Mouse (Mus musculus) urinary bladder, postnatal 36 days (tissue): Measurements from ENCODE around the gene Olfr948.

Experiments
- DNase-seq, 2 experiments: peaks; one replicate each; pipeline ENCODE4 v3.0.0; 2022; ENCODE audit warnings: low spot score in 2 of 2, mixed read lengths in 1 of 2

Olfr948 gene

GRCm38 (mm10) chr9:39325945-39326344, at the start of gene Olfr948:
Gene Olfr948 (minus strand): TSS chr9:39326045.
- no peak for DNase-seq

DNA sequence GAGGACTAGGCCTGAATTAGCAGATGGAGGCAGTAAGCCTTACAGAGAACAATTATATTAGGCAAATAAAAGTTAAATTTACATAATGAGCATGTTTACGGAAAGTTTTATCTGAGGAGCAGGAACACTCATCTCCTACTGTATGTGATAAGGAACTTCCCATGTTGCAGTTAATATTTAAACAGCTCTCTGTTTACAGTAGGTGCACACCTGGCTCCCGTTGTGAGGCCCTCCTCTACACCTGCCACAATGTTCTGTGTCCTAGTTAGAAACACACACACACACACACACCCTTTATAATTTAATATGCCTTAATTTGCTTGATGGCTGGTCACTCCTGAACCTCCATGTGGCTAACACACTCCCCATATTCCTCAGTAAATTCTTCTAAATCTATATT, 38.7 kb downstream of the Olfr948 start:
- no peak for DNase-seq

DNA sequence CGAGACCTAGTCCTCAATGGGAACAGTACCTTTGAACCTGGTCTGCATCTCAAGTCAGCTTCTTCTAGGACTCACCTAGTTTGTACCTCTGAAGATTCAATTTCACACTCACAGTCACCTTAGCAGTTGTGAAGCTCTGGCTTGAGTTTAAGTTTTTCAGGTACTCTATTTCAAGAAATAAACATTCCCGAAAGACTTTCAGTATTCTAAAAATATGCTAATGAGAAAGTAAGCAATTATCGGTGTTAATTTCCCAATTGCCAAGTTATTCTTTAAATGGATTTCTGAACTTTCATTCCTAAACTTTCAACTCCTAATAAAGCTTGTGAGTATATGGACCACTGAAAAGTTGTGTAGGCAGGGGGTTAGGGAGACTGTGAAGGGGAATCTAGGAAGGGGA, 49.1 kb downstream of the Olfr948 start, which contains the start of gene Olfr945:
TSS of gene Olfr945 (minus strand) at position 101 of the 400 bp plus-strand sequence.
- DNase-seq, result no peak
